Mouse (Mus musculus): ENCODE data around the gene Mtrf1l.
A peak's percentile ranks its signal among the peaks of the same experiment; 100 is the strongest.

Mtrf1l gene

DNA sequence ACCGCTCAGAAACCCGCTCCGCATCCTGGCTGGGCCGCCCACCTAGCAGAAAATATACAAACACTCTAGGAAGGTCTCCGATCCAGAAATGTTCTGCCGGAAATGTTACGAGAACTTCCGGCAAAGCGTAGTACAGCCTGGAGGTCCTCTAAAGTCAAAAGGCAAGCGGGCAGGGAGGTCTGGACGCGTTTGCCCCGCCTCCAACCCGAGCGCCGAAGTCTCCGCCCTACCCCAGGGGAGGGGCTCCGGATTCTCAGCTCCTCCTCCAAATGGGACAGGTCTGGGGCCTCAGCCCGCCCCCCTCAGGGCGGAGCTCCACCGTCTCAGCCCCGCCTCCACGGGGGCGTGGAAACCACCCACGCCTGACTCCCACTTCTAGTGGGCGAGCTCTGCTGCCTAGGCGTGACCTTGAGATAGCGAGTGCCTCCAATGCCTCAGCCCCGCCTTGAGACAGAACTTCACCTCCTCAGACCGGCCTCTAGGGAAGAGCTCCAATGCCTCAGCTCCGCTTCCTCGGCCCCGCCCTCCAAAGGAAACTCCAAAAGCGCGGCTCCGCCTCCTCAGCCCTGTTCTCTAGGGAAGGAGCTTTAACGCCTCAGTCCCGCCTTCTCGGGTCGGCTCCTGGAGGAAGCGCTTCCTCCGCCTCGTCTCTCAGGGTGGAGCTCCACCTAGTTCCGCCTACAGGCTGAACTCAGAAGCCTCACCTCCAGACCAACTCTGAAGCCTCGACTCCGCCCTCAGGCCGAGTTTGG is at the start of gene Mtrf1l:
Mtrf1l (minus strand) TSS at position 171 of the 752 bp plus-strand sequence.
- peak; percentile 98 for DNase-seq (ENCODE audit: low read depth, low spot score)

DNA sequence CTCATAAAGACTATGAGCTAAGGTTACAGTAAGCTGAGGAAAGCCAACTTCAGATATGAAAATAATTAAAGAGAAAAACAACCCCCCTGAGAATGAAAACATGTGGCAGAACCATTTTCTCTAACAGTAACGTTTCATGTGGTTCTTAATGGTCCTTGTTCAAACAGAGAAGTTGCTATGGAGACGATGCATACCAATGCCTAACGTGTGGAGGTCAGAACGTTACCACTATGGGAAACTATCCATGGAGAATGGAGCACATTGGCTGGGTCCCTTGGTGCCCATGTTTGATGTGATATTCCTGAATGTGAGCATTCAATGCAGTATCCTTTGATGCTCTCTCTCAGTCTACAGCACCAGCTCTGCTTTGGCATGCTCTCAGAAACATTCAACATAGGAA is 47.4 kb upstream of the Mtrf1l start:
- no peak for DNase-seq (ENCODE audit: low read depth, low spot score)

DNA sequence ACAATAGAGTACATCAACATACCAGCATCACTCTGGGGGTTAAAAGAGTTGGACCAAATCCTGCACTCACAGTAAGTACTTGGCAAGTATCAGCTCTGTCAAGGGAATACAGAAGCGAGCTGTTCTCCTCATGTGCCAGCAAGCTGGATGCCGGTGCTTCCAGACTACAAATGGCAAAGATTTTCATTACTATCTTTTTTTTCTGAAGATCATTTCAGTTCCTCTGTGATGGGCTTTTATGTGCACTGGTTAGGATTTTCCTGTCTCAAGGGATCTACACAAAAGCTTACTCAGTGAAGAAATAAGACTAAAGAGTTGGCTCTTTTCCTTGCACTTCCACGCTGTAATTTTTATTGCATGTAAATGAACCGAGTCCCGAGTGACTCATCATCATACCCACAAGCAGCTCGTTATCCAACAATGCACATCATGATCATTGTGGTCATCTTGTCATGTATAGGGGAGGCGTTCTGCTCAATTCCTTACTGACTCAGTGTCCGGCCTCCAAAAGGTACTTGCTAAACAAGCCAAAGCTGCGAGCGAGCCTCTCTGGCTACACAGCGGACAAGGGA is 44.4 kb upstream of the Mtrf1l start:
- no peak for DNase-seq (ENCODE audit: low read depth, low spot score)

DNA sequence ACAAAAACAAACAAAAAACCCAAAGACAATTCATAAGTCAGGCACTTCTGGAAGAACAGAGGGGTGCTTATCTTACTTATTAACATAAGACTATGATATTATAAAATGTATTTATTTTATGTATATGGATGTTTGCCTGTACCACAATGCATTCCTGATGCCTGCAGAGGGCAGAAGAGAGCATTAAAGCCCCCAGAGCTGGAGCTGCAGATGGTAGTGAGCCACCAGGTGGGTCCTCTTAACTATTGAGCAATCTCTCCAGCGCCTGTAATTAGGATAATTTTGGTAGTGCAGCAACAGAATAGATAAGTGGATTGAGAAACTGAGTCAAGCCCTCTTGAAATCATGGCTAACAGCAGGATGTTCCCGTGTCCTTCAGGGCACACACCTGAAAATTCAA is 42.3 kb upstream of the Mtrf1l start:
- DNase-seq (ENCODE audit: low read depth, low spot score), result peak; percentile 37

DNA sequence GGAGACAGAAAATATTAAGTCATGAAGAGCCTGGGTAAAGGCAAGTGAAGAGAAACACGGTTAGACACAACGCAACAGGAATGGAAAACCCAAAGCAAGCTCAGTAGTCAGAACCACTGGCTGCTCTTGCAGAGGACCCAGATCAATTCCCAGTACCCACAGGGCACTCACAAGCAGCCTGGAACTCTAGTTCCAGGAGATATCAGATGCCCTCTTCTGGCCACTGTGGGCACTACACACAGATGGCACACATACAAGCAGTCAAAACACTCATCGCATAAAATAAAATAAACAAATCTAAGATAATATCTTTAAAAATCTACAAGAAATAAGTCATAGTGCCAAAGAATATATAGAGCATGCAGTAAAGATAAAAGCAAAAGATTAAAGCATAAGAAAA is 39.0 kb upstream of the Mtrf1l start:
- peak; percentile 33 for DNase-seq (ENCODE audit: low read depth, low spot score)

DNA sequence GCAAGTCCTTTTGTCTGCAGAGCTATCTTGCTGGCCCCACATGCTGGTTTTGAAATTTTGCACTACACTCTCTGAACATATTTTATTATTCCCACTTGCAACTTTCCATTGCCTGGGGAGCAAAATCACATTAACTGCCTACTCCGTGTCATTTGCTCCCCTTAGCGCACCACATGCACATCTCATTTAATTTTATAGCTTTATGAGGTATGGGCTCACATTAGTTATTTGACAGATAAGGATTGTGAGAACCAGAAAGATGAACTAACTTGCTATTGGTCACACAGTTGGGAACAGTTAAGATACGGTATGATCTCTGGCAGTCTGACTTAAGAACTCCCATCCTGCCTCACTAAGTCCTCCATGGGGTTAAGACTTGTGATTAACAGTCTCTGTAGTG is 37.1 kb upstream of the Mtrf1l start:
- DNase-seq (ENCODE audit: low read depth, low spot score), result no peak

DNA sequence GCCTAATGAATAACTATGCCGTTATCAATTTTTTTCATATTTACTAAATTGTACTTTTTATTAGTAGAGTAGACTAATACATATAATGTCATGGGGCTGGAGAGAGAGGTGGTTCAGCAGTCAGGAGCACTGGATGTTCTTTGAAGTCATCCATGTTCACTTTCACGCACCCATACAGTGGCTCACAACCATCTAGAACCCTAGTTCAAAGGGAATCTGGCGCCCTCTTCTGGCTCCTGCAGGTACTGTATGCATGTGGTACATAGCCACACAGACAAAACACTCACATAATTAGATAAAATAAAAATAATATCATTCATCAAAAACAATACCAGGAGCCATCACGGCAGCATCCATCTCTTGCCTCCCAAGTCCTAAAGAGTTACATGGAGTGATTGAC is 36.0 kb upstream of the Mtrf1l start:
- peak; percentile 47 for DNase-seq (ENCODE audit: low read depth, low spot score)

DNA sequence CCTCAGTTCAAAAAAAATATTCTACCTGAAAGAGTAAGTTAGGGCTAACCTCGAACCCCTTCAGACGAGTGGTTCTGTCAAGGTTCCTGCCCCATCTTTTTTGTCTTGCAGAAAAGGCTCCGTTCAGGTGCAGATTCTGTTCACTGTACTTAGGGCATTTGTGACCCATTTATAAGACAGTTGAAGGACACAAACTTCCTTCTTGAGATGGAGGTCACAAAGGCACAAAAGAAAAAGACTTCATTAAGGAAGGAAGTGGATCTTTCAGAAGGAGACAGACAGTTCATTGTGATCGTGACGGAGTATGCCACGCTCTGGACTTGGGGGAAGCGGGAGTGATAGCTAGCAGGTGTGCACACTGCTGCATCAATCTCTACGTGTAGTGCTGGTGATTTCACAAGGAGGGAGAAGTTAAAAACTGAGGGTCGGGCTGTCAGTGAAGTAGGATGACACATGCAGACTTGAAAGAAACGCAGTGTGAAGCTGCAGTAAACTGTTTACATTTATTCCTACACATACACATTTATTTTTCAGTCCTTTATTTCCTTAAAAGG is 34.4 kb upstream of the Mtrf1l start:
- peak; percentile 63 for DNase-seq (ENCODE audit: low read depth, low spot score)

DNA sequence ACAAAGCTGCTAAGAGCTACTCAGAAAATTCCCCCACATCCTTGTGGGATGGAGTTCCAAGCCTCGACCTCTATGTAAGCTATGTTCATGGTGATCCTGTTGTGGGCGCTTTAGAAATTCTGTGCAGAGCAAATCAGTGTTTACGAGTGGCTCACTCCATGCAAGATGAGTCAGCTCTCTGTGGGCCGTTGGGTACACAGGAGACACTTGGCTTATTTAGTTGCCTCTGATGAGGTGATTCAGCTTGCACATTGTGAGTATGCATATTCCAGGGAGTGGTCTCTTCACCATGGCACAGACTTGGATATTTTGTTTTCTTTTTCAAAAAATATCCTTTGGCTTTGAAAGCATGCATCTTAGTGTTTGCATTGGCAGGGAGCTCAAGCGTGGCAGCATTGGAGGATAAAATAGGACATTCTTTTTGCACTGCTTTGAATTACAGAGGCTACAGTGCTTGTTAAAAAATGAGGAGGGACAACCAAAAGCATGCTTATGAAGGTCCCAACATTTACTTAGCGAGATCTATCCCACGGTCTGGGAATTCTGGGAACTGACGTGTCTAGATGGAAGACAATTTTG is 29.7 kb upstream of the Mtrf1l start:
- DNase-seq (ENCODE audit: low read depth, low spot score), result no peak

DNA sequence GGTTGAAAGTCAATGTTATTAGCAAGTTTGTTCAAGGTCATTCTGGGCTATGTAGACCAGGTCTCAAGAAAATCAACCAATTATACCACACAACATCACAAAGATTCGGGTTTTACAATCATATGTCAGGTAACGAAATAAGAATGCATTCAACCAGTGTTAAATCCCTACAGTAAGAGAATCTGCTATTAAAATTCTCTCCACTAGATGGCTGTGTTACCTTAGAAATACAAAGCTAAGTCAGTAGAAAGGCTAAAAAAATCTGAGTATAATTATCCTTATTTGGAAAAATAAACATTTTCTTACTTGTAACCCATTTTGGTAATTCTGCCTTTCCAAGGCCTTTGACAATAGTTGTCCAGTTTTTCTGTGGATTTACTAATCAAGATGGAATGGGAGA is 23.2 kb upstream of the Mtrf1l start:
- DNase-seq (ENCODE audit: low read depth, low spot score), result no peak

DNA sequence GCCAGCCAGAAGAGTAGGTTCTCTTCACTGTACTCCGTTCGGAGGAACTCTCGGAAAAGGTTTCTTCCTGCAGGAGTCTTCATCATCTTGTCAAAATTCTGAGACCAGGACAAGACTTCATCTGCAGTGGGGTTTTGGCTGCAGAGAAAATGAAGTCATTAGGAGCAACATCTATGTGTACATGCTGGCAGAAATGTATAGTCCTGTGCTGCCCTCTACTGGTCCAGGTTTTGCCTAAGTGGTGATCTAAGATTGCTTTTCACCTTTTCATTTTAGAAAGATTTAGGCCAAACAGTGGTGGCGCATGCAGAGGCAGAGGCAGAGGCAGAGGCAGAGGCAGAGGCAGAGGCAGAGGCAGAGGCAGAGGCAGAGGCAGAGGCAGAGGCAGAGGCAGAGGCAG is 17.7 kb upstream of the Mtrf1l start:
- peak; percentile 79 for DNase-seq (ENCODE audit: low read depth, low spot score)

DNA sequence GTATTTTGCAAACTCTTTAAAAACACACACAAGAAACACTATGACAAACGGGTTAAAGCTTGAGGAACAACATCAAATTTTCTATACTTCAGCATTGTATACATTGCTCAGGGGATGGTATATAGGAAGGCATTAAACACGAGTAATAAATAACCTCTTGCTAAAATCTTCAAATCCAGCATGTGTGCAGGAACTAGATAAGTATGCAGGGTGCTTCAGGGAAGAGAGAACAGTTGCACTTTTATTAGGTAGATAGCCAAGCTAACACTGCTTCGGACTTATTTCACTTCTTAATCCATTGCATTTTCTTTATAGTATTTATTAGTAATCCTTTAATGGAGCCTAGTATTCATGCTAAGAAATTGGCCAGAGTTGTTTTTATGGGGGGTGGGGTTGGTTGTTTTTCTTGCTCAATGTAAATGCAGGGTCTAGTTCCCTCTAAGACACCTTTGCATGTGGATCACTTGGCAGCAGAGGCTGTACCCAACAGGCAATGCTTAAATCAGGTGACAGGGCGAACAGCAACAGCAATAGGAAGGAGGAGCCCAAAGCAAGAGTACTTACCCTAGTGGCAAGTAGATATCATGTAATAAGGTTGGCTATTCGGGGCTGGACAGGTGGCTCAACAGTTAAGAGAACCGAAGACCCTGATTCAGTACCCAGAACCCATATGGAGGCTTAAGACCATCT is 2.8 kb upstream of the Mtrf1l start:
- no peak for DNase-seq (ENCODE audit: low read depth, low spot score)

DNA sequence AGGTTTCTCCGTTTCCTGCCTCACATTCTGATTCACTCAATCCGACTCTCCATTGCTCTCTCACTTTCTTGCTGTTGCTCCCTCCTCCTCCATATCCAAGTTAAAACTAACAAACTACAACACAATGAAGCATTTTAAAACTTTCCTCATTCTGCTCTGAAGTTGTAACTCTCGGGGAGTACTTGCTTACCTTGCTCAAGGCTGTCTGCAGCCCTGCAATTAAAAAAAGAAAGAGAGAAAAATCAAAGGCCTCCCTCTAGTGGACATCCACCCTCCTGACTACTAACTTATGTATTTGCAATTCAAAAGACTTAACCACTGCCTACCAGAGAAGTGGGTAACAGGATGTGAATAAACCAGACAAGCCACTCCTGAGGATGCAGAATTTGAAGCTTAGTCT is 1.1 kb upstream of the Mtrf1l start:
- peak; percentile 79 for DNase-seq (ENCODE audit: low read depth, low spot score)

DNA sequence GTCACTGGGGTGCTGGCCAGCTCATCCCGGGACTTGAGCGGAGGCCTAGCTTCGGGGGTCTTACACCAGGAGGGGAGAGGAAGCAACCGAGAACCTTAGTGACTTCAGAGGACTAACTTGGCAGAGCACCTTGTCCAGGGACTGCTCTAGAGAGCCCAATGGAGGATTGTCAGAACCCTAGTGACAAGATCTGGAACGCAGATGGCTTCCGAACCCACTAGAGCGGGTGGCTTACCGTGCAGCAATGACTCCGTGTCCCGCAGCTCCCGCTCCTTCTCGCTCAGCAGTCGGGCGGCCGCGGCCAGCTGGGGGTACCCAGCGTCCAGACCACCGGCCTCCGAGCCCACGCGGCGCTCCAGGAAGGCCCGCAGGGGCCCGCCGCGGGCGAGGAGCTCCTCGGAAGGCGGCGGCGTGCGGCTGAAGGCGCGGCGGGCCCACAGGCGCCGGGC is 395 bp downstream of the Mtrf1l start:
- DNase-seq (ENCODE audit: low read depth, low spot score), result no peak

DNA sequence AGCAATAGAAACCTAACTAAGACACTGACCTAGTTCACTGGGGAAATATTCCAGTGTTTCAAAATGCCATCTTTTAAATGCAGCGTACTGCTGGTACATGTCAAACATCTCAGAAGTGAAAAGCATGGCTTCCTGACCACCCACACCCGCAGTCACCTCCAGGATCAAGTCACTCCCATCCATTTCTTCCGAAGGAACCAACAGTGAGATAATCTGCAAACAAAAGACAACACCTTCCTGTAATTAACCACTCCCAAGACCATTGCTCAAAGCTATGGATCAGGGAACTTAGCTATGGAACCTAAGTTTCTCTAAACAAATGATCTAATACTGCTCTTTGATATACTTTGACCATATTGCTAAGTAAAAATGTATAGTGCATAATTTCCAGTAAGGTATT is 4.9 kb downstream of the Mtrf1l start:
- DNase-seq (ENCODE audit: low read depth, low spot score), result no peak

DNA sequence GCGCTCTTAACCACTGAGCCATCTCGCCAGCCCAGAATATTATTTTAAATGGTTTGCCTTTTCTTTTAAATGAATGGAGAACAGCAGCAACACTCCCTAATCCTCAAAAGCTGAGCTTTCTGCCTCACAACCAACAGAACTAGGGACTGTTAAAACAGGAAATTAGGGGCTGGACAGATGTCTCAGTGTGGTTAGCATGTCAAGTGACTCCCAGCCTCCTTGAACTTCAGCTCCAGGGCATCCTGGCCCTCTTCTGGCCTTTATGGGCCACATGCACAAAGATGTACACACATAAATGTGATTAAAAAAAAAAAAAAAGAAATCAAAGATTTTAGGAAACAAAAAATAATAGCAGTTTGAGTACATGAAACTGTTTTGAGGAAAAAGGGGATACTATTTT is 7.7 kb downstream of the Mtrf1l start:
- DNase-seq (ENCODE audit: low read depth, low spot score), result no peak

DNA sequence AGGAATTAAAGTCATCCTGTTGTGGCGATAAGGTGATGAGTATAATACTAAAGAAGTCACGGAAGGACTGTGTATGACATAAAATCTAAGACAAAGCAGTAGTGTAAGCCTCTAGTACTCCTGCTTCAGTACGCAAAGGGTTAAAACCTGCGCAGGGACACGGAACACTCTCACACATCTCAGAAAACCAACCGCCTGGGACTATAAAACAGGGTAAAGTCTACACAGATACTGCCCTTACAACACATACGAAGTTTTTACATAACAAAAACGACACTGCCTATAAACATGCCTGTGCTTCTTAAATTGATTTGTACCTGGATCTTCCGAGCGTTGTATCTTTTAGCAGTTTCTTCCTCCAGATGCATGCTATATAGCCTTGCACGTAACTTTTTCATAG is 10.0 kb downstream of the Mtrf1l start:
- DNase-seq (ENCODE audit: low read depth, low spot score), result no peak

DNA sequence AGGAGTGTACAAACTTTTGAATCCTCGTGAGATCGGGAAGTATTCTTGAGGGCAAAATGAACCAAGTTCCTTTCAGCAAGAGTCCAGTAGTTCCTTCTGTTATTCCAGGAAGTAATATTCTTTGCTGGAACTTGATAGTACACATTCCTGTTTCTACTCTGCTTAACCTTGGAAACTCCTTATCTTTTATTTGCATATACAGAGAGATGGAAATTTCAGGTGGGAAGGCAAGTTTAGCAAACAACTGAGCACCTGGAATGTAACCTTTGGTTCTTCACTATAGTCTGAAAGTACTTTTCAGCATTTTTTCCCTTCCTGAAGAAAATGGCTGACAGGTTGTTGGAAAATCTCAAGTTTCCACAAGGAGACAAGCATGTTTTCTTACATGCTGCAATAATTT is 16.0 kb downstream of the Mtrf1l start:
- no peak for DNase-seq (ENCODE audit: low read depth, low spot score)

DNA sequence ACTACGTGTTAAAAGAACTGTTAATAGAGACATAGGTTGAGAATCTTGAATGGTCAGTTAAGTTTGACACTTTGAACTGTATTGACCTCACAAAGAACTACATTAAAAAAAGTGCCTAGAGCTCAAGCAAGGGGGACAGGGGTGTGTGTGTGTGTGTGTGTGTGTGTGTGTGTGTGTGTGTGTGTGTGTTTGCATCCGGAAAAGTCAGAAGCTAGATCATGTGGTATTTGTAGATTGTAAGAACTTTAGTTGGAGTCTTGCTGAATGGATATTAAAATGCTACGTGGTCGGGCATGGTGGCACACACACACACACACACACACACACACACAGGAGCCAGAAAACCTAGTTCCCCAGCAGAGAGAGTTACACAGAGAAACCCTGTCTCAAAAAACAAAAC is 16.7 kb downstream of the Mtrf1l start:
- DNase-seq (ENCODE audit: low read depth, low spot score), result no peak

DNA sequence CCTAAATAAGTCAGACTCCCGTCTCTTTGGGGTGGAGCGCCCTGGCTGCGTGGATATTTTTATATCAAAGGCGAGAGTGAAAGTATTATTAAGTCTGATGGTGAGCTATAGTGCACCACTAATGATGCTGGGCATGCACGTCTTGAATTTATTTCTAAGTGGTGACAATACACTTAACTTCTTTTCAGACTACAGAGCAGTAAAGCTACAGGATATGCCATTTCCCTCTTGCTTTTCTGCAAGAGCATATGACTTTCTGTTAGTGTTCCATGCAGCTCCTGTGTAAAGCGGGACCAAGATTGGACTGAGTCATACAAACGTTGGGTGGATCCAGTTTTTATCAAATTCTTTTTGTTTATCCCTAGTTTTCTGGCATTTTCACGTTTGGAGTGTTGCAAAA is 17.3 kb downstream of the Mtrf1l start:
- no peak for DNase-seq (ENCODE audit: low read depth, low spot score)

DNA sequence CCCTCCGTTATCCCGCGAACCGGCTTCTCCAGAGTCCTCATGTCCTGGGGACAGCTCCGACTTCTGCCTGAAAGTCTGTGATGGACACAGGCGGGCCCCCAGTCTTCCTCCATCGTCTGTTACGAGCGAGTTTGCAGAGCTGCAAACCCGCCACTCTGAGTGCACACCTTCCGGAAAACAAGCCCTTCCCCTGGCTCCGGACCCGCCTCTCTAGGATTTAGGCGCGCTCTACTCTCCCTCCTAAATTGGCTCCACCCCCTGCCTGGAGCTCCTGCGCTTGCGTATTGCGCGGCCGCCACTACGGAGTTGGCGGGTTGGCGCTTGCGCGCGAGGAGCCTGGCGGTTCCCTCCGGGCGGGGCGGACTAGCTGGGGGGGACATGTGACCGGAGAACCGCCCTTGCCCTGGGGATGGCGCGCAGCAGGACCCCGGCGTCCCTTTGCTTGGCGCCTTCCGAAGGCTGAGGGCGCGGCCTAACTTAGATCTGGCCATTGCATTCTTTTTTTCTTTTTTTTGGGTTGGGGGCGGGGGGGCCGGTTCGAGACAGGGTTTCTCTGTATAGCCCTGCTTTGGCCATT is 17.9 kb downstream of the Mtrf1l start:
- peak; percentile 96 for DNase-seq (ENCODE audit: low read depth, low spot score)

DNA sequence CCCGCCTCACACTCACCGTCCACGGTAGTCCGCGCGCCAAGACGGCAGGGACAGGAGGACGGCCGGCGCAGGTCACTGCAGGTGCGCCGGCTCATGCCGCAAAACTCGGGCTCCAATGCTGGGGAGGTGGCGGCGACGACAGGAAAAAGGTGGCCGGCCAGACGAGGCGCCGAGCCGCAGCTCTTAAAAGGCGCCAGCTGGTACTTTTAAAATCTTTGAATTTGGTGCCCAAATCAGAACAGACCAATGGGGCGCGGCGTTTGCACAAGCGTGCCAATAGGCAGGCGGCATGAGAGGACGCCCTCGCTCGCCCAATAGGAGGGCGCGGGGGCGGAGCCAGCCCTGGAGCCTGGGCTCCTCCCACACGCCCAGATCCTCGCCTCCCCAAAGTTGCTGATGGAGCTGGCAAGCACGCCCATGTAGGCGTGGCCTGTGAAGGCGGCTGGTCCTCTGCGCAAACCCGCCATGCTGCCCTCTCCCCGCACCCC is 18.4 kb downstream of the Mtrf1l start, which contains the start of gene Fbxo5:
Fbxo5 (minus strand) TSS at position 358 of the 488 bp plus-strand sequence.
- DNase-seq (ENCODE audit: low read depth, low spot score), result peak; percentile 98
